Mouse (Mus musculus): Measurements from ENCODE around the gene Kcne1.
A peak's percentile ranks its signal among the peaks of the same experiment; 100 is the strongest.

GRCm38 (mm10) chr16:92398574-92399118 lies 39.4 kb upstream of the Kcne1 start:
- TF ChIP-seq CTCF (conservative IDR thresholded peaks at IDR 0.05; ENCODE audit: insufficient read depth, insufficient read length, low read depth, low read length): 0 out of 2 replicates have a peak, but pooled peaks have one; percentile 21
- no peak for TF ChIP-seq POLR2A (IDR thresholded peaks at IDR 0.05; ENCODE audit: low read depth, low read length)
